Mouse (Mus musculus): ENCODE measurements at regions not wholly inside any gene's neighbourhood (a gene's known extent, or its start where the extent isn't known, plus 50 kb on each side); places are given as distances from the start of the nearest gene placed in this dataset.
"Not testable (repeated sequence)": the region's sequence is repeated elsewhere in the genome, so short reads cannot be mapped to it uniquely, and the experiment has no call there.

GRCm38 (mm10) chr12:32434506-32435002, 56.0 kb downstream of the Ccdc71l start:
- no peak for DNase-seq

DNA sequence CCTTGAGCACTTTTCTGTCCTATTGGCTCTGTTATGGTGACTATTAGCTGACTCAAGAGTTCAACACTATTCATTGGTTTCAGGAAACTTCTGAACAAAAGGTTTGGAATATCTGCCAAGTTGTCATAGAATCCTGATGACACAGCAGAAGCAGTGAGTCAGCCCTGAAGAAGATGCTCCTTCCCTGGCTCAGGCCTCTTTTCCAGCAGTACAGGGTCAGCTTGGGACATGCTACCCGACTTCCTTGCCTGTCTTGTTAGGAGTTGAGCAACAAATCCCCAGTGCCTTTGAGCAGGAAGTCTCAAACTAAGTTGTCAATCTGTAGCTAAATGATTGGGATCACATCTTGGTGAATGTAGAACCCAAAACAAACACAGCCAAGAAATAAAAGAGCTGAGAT, 56.6 kb downstream of the Ccdc71l start:
- no peak for DNase-seq

GRCm38 (mm10) chr12:32438209-32438608, 59.7 kb downstream of the Ccdc71l start:
- no peak for DNase-seq

- DNase-seq = no peak
Observed at GRCm38 (mm10) chr12:32444770-32445169, 66.3 kb downstream of the Ccdc71l start.

GRCm38 (mm10) chr12:32445874-32446273, 67.4 kb downstream of the Ccdc71l start:
- no peak for DNase-seq

- no peak for DNase-seq
Observed at GRCm38 (mm10) chr12:32449373-32449772, 70.9 kb downstream of the Ccdc71l start.

- DNase-seq = no peak
Observed at GRCm38 (mm10) chr12:32451226-32451625, 72.7 kb downstream of the Ccdc71l start.

DNA sequence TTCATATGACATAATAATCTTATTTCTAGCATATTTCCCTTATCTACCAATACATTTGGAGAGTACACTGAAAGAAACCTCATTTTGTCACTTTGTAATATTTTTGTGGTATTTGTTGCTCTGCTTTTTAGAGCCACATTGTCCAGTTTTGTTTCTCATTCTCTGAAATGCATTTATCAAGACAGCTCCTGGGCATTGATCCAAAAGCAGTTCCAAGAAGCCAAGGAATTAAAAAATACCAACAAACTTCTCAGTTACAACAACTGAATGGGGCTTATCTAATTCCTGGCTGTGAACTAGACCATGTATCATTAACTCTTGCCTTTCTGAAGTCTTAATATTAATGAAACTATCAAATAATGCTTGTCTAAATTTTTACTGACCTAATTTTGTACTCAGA, 76.3 kb downstream of the Ccdc71l start:
- no peak for DNase-seq

GRCm38 (mm10) chr12:32455231-32455630, 76.7 kb downstream of the Ccdc71l start:
- DNase-seq = not testable (repeated sequence)

- no peak for DNase-seq
Observed at GRCm38 (mm10) chr12:32455913-32456312, 77.4 kb downstream of the Ccdc71l start.

DNA sequence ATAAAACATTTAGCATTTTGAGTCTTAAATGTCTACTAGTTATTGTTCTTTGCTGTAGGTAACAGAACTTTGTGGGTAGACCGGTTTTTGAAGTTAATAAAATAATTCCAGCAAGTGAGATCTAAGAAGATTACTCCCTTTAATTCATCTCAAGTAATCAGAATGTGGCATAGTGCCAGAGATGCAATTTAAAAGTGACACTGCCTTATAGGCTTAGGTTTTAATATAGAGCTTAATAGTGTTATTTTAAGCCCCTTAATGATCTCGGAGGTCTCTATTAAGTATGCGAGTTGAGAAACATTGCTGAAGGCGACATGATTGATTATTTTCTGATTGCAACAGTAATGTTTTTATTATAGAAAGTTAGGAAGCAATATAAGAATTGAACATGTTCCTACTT, 78.3 kb downstream of the Ccdc71l start:
- DNase-seq = no peak

GRCm38 (mm10) chr12:32458386-32458785, 79.9 kb downstream of the Ccdc71l start:
- DNase-seq = no peak

DNA sequence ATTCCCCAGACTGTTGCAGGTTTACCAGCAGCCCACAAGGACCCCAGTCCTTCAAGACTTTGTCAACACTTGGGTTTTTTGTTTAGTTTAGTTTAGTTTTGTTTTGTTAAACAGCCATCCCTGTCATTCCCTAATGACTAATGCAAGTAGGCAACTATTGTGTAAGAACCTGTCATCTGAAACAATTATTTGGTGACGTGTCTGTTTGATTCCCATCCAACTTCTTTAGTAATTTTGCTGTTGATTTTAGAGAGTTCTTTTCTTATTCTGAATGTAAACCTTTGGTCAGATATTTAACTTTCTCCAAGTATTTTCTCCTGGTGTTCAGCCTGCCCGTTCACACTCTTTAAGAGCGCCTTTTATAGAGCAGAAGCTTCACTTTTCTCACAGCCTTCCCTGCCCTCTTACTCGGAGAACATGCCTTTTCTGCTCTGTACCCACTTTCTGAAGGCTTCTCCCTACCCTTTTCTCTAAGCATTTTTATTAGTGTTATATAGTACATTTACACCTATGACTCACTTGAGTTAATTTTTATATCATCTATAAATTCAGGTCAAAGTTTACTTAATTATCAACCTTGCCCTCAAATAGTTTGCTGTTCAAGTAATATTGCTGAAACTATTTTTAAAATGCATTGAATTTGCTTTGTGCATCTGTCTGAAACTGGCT, 82.0 kb downstream of the Ccdc71l start:
- DNase-seq = no peak

- peak; percentile 19 for DNase-seq
Observed at GRCm38 (mm10) chr12:32465371-32465770, 86.9 kb downstream of the Ccdc71l start.

DNA sequence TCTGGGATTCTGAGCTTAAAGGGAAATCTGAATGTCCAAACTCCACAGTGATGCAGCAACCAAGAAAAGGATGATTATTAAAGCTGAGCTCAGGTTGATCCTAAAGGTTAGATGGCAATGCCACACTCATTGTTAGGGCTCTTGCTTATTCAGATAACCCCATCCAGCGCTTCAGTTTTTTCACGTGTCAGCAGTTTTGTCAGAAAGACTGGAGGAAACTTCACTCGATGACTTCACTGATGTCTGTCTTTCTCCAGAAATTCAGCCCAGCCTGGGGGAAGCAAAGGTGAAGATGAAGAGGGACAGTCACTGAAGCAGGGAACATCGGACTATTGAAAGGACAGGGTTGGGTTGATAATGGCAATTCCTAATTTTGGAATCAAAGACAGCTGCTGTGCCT, 91.4 kb downstream of the Ccdc71l start:
- no peak for DNase-seq

DNA sequence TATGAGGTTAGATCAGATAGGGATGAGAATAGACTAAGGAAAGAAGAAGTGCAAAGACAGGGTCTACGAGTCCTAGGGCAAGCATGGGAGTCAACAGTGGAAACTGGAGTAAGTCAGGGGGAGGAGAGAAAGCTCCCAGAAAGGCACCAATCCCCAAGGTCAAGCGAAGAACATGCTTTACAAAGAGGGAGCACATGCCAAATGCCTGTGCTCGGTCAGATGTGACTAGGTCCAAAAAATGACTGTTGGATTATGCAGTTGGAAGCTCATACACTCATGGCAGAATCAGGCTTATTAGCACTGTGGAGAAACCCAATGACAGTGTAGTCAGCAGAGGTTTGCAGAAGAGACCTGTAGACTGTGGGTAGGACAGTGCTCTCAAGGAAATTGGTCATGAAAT, 100.9 kb downstream of the Ccdc71l start:
- DNase-seq = no peak

GRCm38 (mm10) chr12:32480268-32480667, 101.8 kb downstream of the Ccdc71l start:
- DNase-seq = no peak

DNA sequence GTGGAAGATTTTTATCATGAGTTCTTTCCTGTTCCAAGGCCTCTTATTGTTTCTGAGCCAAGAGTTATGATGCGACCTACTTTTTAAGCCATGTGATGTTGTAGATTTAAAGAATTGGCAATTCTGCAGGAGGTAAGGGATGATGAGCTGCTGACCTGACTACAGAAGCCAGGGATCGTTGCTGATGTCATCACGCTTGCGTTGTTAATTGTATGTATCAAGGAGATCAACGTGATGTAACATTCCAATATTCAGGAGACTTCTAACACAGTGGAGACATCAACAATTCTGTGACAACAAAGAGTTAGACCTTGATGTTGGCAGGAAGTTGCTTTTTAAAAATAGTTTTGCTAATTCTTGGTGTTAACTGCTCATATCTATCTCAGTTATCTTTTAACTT, 102.5 kb downstream of the Ccdc71l start:
- no peak for DNase-seq

DNA sequence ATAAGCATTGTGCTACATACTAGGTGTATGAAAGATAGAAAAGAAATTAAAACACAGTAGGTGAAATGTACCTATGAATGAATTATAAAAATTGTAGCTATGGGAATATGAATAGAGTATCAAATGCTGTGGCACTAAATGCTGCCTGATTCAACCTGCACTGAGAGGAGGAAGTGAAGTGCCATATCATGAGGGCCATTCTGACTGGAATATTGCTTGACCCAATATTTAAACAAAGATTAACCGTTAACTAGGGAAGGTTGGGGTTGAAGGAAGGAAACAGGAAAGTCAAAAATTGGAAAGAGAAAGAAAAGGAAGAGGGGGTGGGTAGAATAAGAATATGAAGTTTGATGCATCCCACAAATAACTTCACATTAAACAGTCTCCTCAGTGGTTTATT, 103.8 kb downstream of the Ccdc71l start:
- no peak for DNase-seq

DNA sequence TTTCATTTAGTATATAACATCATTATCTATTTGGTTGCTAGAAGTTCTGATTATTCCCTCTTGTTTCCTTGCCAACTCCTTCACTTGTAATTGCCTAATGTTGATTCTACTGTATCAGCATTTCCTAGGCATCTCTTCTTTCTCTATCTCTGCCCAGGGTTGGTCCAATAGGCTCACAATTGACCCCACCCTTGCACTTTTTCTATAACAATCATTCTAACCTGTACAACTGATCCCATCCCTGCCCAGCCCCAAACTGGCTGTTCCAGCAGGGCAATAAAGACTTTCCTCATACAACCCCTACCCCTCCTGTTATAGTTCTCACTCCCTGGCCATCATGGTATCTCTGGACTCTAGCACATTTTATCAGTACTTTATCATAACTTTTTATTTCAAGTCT, 104.3 kb downstream of the Ccdc71l start:
- DNase-seq = no peak

- DNase-seq = no peak
Observed at GRCm38 (mm10) chr12:32486246-32486645, 107.7 kb downstream of the Ccdc71l start.

- DNase-seq = no peak
Observed at GRCm38 (mm10) chr12:32486729-32487128, 108.2 kb downstream of the Ccdc71l start.

DNA sequence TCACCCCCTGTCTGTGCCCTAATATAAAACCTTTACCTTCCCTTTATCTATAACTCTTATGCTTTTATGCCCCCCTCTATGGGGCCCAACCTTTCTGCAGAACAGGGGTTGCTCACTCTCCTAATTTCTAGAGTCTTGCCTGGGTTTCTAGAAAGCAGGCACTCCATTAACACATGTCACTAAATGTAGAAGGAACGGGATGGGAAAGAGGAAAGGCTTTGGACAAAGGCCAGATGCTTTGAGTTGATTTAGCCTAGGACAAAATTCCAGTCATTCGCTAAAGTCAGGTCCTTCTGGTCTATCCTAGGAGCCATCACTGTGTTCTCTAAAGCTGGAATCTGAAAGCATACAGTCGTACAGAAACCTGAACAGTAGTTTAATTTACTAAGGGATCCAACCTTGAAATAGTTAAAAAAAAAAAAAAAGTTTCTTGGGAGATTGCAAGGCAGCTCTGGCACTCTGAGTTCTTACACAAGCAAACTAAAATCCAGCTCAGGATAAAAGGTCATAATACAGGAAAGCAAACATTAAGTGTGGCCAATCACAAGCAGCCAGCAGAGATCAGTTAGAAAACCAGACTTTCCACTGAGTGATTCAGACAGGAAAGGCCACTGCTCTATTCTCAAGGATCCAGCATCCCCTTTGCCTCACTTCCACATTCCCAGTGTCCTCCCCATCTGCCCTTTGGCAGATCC, 109.5 kb downstream of the Ccdc71l start:
- DNase-seq = no peak

DNA sequence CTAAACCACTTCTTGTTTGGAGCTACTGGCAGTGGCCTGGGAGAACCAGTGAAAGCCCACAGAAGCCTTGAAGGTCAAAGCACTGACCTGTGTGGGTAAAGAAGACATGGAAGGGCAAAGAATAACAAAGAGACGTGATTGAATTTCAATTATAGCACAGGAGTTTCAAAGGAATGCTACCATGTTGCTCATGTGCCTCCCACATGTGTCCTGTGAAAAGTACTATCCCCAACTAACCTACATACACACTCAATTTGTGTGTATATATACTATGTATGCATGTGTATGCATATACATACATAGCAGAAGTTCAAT, 110.0 kb downstream of the Ccdc71l start:
- no peak for DNase-seq

All from right cerebral cortex, postnatal 25 days (tissue).